Mouse (Mus musculus): ENCODE results near the gene Slc11a1. TPM values are rescaled to one million over a fixed set of nuclear protein-coding genes. Genes with fewer than 3 reads are reported as not detected.

Gene Slc11a1
- polyA plus RNA-seq, 1 experiment from 2014 or later, result 1.6 TPM

DNA sequence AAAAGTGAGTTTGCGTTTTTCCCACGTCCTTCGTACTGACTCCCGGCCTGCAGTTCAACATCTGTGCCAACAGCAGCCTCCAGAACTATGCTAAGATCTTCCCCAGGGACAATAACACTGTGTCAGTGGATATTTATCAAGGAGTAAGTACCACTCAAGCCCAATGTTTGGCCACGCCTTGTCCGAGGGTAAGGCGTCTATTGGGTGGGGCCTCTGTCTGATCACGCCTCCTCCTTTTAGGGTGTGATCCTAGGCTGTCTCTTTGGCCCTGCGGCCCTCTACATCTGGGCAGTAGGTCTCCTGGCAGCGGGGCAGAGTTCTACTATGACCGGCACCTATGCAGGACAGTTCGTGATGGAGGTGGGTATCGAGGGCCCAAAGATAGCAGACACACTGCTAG, 8.4 kb downstream of the Slc11a1 start:
- Histone ChIP-seq H3K4me3 (no peak overlapping the region), H3K9me3 (no peaks in the 10 kb centered on the region), H3K4me1 (peaks cover 18% of the 10 kb centered on the region), H3K27me3 (ENCODE audit: insufficient read depth, poor library complexity, severe bottlenecking) (no peaks in the 10 kb centered on the region), H3K36me3 (no peaks in the 10 kb centered on the region), H3K27ac (no peak overlapping the region)
- DNase-seq (ENCODE audit: low spot score), result no peak
- WGBS, result 87% methylated on average over 13 of the region's 13 CpGs

DNA sequence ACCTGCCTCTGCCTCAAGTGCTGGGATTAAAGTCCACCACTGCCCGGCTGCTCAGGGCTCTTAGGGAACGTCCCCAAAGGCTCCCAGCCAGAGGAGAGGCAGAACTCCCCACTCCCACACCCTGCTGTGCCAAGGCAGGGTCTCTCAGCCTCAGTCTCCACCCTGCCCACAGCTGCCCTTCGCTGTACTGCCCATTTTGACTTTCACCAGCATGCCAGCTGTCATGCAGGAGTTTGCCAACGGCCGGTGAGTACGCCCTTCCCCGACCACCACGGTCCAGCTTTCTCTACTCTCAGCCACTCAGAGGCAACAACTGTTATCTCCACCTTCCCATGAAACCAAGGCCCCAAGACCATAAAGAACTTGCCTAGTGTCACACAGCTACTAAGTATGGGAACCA, 9.5 kb downstream of the Slc11a1 start:
- Histone ChIP-seq H3K36me3 (no peaks in the 10 kb centered on the region), H3K4me3 (no peak overlapping the region), H3K27ac (no peak overlapping the region), H3K9me3 (no peaks in the 10 kb centered on the region), H3K27me3 (ENCODE audit: insufficient read depth, poor library complexity, severe bottlenecking) (no peaks in the 10 kb centered on the region), H3K4me1 (peaks cover 26% of the 10 kb centered on the region)
- no peak for DNase-seq (ENCODE audit: low spot score)
- WGBS, result 84% methylated on average over 8 of the region's 8 CpGs

DNA sequence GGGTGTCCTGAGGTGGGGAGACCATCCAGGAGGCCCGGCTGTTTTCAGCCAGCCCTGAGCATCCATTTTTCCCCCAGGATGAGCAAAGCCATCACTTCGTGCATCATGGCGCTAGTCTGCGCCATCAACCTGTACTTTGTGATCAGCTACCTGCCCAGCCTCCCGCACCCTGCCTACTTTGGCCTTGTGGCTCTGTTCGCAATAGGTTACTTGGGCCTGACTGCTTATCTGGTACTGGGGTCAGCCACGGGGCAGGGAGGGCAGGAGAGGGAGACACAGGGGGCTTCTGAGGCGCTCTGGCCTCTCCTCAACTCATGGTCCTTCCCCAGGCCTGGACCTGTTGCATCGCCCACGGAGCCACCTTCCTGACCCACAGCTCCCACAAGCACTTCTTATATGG, 10.1 kb downstream of the Slc11a1 start:
- peaks cover 28% of the 10 kb centered on the region for H3K4me1 ChIP-seq
- WGBS, result 84% methylated on average over 10 of the region's 10 CpGs
- H3K27ac ChIP-seq, result no peak overlapping the region
- H3K9me3 ChIP-seq, result no peaks in the 10 kb centered on the region
- no peak for DNase-seq (ENCODE audit: low spot score)
- no peak overlapping the region for H3K4me3 ChIP-seq
- H3K36me3 ChIP-seq, result no peaks in the 10 kb centered on the region
- H3K27me3 ChIP-seq (ENCODE audit: insufficient read depth, poor library complexity, severe bottlenecking), result no peaks in the 10 kb centered on the region

DNA sequence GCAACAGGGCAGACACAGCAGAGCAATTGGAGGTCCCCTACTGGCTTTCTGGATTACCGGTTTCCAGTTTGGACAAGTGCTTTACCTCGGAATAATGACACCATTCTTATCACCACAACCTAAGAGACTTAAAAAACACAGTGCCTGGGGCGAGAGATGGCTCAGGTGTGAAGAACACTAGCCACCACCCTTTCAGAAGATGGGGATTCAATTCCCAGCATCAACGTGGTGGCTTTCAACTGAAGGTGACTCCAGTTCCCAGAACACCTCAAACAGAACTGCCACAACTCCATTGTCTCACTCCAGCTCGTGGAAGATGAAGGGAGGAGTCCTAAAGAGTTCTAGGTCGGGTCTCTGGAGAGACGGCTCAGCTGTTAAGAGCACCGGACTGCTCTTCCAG, 10.5 kb downstream of the Slc11a1 start:
- H3K36me3 ChIP-seq, result no peaks in the 10 kb centered on the region
- no peak for DNase-seq (ENCODE audit: low spot score)
- no peaks in the 10 kb centered on the region for H3K9me3 ChIP-seq
- WGBS, result 79% methylated on average over 8 of the region's 8 CpGs
- no peak overlapping the region for H3K27ac ChIP-seq
- H3K4me1 ChIP-seq, result peaks cover 33% of the 10 kb centered on the region
- H3K27me3 ChIP-seq (ENCODE audit: insufficient read depth, poor library complexity, severe bottlenecking), result no peaks in the 10 kb centered on the region
- H3K4me3 ChIP-seq, result no peak overlapping the region

DNA sequence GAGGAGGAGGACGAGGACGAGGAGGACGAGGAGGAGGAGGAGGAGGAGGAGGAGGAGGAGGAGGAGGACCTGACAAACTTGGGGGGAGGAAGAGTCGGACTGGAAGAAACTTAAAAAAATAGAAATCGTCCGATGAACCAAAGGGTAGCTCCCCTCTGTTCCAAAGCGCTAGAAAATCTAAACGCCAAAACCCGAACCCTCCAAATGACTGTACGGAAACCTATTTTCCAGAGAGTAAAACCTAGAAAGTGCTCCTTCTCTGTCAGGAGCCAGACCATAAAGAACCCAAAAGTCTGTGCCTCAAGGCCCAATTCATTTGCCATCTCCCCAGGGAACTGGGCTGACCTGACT, 11.3 kb downstream of the Slc11a1 start:
- no peak for DNase-seq (ENCODE audit: low spot score)
- WGBS, result 57% methylated on average over 8 of the region's 10 CpGs
- Histone ChIP-seq H3K4me1 (peaks cover 37% of the 10 kb centered on the region), H3K27ac (peak overlapping the region; percentile 92), H3K27me3 (ENCODE audit: insufficient read depth, poor library complexity, severe bottlenecking) (no peaks in the 10 kb centered on the region), H3K9me3 (no peaks in the 10 kb centered on the region), H3K36me3 (no peaks in the 10 kb centered on the region), H3K4me3 (peak overlapping the region; percentile 61)

DNA sequence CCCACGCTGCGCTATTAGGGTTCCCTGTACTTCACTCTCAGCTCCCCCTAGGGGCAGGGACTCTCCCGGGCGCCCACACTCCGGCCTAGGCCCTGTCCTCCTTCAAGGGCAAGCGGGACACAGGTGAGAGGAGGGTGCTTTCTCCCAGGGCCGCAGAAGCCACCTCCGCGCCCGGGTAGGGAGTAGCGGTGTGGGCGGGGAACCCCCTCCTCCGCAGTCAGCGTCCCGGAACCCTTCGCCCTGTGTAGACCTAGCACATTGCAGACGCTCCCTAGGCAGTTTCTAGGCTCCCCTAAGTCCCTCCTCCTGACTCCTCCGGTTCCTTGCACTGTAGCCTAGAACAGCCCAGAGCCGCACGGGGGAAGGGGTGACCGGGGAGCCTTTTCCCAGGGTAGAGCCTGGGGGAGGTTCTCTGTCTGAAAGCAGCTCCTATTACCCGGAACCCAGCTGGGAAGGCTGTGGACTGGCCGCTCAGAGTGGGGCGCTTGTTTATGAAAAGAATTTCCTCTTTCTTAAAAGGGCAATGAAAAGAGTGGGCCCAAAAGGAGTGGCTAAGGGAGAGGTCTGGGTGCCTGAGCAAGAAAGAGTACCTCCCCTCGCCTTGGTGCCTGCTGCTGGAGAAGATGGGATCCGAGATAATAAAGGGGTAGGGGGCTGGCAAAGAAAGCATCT, 11.9 kb downstream of the Slc11a1 start:
- Histone ChIP-seq H3K4me3 (peak overlapping the region; percentile 61), H3K36me3 (no peaks in the 10 kb centered on the region), H3K4me1 (peaks cover 37% of the 10 kb centered on the region), H3K27me3 (ENCODE audit: insufficient read depth, poor library complexity, severe bottlenecking) (no peaks in the 10 kb centered on the region), H3K27ac (peak overlapping the region; percentile 92), H3K9me3 (no peaks in the 10 kb centered on the region)
- DNase-seq (ENCODE audit: low spot score), result peak; percentile 96
- under 1% methylated on average over 26 of the region's 26 CpGs for WGBS

DNA sequence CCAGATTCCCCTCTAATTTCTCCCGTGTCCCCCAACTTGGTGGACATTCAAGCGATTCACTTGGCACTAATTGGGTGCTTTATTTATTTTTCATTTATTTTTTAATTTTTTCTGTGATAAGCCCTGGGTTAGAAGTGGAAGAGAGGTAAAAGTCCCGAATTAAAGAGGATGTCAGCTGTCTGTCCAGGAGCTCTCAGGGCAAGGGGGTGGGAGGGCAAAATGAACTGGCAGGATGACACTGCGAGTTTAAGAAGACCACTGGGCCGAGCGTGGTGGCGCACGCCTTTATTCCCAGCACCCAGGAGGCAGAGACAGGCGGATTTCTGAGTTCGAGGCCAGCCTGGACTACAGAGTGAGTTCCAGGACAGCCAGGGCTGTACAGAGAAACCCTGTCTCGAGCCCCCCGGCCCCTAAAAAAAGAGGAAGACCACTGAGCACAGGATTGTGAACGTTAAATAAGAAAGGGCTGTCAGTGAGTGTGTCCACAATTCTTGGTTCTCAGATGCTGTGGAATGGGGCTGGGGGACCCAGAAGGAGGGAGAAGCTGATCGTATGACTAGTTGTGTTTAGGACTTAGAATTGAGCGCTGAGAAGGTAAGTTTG, 12.5 kb downstream of the Slc11a1 start:
- H3K27me3 ChIP-seq (ENCODE audit: insufficient read depth, poor library complexity, severe bottlenecking), result no peaks in the 10 kb centered on the region

DNA sequence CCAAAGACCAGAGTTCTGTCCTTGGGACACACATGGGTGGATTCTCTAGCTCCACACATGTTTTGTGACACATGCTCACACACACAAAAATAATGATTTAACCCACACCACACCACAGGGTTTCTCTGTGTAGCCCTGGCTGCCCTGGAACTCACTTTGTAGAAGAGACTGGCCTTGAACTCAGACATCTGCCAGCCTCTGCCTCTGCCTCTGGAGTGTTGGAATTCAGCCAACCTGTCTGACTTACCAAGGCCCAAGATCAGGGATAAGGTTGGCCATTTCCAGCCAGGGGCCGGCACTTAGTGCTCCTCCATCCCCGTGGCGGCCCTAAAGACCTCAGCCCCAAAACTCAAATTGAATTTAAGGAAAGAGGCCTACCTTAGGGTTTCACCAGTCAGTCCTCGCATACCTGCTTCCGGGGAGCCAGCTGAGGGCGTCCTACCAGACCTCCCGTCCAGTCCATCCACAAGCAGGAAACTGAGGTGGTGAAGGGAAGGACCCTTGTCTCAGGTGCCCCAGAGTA, 13.5 kb downstream of the Slc11a1 start:
- H3K4me3 ChIP-seq, result no peak overlapping the region
- WGBS, result 79% methylated on average over 7 of the region's 7 CpGs
- H3K4me1 ChIP-seq, result peaks cover 49% of the 10 kb centered on the region

More for the DNA sequence above, 12.5 kb downstream of the Slc11a1 start:
- peak overlapping the region; percentile 61 for H3K4me3 ChIP-seq
- peak overlapping the region; percentile 92 for H3K27ac ChIP-seq
- 61% methylated on average over 15 of the region's 15 CpGs for WGBS
- no peaks in the 10 kb centered on the region for H3K9me3 ChIP-seq
- no peak for DNase-seq (ENCODE audit: low spot score)
- peaks cover 39% of the 10 kb centered on the region for H3K4me1 ChIP-seq
- H3K36me3 ChIP-seq, result no peaks in the 10 kb centered on the region

DNA sequence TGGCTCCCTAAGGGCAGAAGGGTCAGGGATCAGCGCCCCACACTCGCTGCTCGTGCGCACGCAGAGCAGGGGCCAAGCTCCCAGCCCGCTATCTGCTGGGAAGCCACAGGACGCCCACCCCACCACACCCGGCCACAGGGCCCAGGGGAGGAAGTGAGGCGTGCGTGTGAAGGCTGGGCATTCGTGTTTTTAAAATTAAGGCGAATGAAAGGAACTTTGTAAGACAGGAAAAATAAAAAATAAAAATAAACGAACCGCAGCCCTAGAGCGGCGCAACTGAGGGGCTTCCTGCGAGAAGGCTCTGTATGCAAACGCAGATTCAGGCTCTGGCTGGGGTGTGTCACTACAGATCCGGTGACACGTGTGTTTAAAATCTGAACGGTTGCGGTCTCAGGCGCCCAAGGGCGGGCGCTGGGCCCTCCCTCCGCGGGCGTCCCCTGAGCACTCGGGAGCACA, 14.9 kb downstream of the Slc11a1 start:
- H3K4me3 ChIP-seq, result peak overlapping the region; percentile 86
- peaks cover 18% of the 10 kb centered on the region for H3K36me3 ChIP-seq
- H3K9me3 ChIP-seq, result no peaks in the 10 kb centered on the region
- peak overlapping the region; percentile 100 for H3K27ac ChIP-seq
- peaks cover 62% of the 10 kb centered on the region for H3K4me1 ChIP-seq
- DNase-seq (ENCODE audit: low spot score), result peak; percentile 87
- WGBS, result 2% methylated on average over 29 of the region's 29 CpGs
- no peaks in the 10 kb centered on the region for H3K27me3 ChIP-seq (ENCODE audit: insufficient read depth, poor library complexity, severe bottlenecking)

More for the DNA sequence above, 13.5 kb downstream of the Slc11a1 start:
- DNase-seq (ENCODE audit: low spot score), result no peak
- Histone ChIP-seq H3K9me3 (no peaks in the 10 kb centered on the region), H3K27me3 (ENCODE audit: insufficient read depth, poor library complexity, severe bottlenecking) (no peaks in the 10 kb centered on the region), H3K27ac (peak overlapping the region; percentile 92; the same call in 1 of the 2 replicates), H3K36me3 (peaks cover 4% of the 10 kb centered on the region)

DNA sequence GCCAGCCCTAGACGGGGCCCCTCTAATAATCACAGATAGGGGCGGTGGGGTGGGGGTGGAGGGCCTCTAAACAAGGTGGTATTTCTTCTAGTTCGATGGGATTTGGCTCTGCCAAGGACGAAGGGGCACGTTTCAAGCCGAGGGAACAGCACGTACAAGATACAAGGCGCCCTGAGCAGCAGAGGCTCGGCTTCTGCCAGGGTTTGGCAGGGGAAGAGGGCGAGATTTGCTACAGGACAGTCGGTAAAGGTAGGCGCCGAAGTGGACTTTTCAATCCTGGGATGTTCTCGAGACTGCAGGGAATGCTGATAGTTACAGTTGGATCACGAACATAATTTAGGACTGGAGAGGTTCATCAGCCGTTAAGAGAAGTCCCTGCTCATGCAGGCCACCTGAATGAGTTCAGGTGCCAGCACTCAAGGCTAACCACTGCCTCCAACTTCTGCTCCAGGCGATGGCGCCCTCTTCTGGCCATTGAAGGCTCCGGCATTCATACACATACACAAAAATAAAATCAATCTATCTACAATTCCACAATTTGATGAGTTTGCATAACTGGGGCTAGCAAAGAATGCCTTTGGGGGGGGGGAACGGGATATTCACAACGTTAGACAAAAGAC, 15.4 kb downstream of the Slc11a1 start:
- no peaks in the 10 kb centered on the region for H3K9me3 ChIP-seq

DNA sequence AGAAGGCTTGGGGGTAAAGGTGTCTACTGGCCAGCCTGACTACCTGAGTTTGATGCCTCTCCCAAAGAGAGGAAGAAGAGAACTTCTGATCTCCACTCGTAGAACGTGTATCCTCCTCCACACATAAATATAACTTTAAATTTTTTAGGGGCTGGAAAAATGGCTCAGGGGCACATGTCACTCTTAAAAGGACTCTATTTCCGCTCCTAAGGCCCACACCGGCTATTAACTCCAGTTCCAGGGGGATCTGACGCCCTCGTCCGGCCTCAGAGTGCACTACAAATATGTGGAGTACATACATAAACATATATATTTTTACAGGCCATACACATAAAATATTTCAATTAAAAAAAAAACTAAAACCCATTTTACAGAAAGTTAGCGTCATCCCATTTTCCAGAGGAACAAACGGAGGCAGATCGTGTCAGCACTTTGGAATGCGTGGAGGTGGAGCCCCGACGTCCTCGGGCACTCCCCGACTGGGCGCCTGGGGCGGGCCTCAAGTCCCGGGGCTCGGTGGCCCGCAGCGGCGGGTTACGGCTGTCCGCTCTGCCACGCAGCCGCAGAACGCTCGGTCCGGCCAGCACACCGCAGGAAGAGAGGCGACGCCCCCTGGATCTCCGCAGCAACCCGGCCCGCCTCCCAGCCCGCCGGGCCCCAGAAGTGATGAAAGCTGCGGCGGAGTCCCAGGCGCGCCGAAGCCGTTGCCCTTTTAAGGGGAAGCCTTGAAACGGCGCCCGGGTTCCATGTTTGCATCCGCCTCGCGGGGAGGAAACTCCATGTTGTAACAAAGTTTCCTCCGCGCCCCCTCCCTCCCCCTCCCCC, 16.1 kb downstream of the Slc11a1 start, which contains the start of gene Ctdsp1:
Gene Ctdsp1 (plus strand): TSS at position 586 of the 825 bp plus-strand sequence.
- Histone ChIP-seq H3K4me3 (peak within 1 kb of the TSS; percentile 86), H3K9me3 (no peaks in the 10 kb centered on the region), H3K36me3 (peaks cover 28% of the 10 kb centered on the region), H3K4me1 (peaks cover 64% of the 10 kb centered on the region), H3K27me3 (ENCODE audit: insufficient read depth, poor library complexity, severe bottlenecking) (no peaks in the 10 kb centered on the region), H3K27ac (peak within 1 kb of the TSS; percentile 100)
- 2% methylated on average over 51 of the region's 51 CpGs for WGBS
- DNase-seq (ENCODE audit: low spot score), result peak; percentile 98

More for the DNA sequence above, 15.4 kb downstream of the Slc11a1 start:
- WGBS, result 7% methylated on average over 21 of the region's 21 CpGs
- H3K27ac ChIP-seq, result peak overlapping the region; percentile 100
- H3K4me3 ChIP-seq, result peak overlapping the region; percentile 86
- H3K27me3 ChIP-seq (ENCODE audit: insufficient read depth, poor library complexity, severe bottlenecking), result no peaks in the 10 kb centered on the region
- peaks cover 64% of the 10 kb centered on the region for H3K4me1 ChIP-seq
- H3K36me3 ChIP-seq, result peaks cover 23% of the 10 kb centered on the region
- DNase-seq (ENCODE audit: low spot score), result peak; percentile 91

DNA sequence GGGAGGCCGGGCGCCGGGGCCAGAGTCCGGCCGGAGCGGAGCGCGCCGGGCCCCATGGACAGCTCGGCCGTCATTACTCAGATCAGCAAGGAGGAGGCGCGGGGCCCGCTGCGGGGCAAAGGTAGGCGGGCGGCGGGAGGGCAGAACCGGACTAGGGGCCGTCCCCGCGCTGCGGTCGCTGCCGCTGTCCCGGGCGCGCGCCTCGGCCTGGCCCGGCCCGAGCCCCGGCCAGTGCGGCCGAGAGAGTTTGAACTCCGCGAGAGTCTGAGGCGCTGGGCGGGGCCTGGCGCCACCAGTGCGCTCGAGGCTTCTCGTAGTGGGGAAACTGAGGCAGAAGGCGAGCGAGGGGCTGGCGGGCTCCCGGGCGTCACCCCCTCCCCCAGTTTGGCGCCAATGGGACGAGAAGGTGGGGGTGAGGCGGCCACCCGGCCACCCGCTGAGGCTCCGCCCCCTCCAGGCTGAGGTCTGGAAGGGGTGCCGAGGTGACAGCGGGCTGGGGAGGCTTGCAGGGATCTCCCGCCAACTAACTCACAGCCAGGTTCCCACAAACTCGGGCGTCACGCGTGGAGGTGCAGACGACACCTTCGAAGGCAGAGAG, 16.9 kb downstream of the Slc11a1 start:
- WGBS, result under 1% methylated on average over 57 of the region's 63 CpGs
- no peaks in the 10 kb centered on the region for H3K9me3 ChIP-seq
- peak overlapping the region; percentile 86 for H3K4me3 ChIP-seq
- peak; percentile 88 for DNase-seq (ENCODE audit: low spot score)
- peaks cover 63% of the 10 kb centered on the region for H3K4me1 ChIP-seq
- no peaks in the 10 kb centered on the region for H3K27me3 ChIP-seq (ENCODE audit: insufficient read depth, poor library complexity, severe bottlenecking)
- peak overlapping the region; percentile 100 for H3K27ac ChIP-seq
- H3K36me3 ChIP-seq, result peaks cover 28% of the 10 kb centered on the region
